Mouse (Mus musculus) embryonic fibroblast, embryonic 13.5 days (primary cell): ENCODE data around the gene Frmd4a.

Experiments
- CTCF ChIP-seq: IDR thresholded peaks from 2 replicates; pipeline ENCODE4 v1.5.1; 2011; ENCODE audit warnings: mild to moderate bottlenecking, control low read depth, low read length, moderate library complexity, borderline replicate concordance; ENCODE audit not compliant: insufficient read depth
- POLR2A ChIP-seq: IDR thresholded peaks from 2 replicates; pipeline ENCODE4 v1.6.1; 2011; ENCODE audit warnings: low read depth, mild to moderate bottlenecking, control low read depth, low read length, moderate library complexity

DNA sequence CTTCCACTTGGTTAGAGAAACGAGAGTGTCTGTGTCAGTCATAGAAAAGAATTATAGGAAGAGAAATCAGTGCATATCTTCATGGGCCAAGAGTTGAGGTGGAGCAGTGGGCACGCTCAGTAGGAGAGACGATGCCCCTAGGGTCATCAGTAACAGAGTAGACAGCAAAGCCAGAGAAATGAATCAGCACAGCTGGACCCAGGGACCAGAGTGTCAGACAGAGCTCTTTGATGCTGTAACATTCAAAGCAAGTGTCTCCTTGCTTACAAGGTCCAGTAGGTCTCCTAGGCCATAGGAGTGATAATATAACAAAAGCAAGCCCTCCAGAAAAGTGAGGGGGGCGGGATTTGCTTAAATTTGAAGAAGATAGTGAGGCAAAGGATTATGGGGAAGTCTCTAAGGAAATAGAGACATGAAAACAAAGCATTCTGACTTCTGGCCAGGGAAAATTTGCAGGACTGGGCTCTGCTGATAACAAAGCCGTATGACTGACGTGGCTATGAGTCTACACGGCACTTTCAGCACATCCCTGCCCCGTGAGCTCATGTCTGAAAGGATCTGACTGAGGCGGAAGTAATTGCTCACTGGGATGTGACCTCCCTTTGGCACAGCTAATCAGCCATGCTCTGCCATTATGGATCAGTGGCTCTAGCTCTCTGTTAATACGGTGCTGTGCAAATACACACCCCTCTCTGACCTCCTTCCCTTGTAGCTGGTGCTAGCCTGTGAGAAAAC is 243.0 kb downstream of the Frmd4a start:
- TF ChIP-seq POLR2A, result no peak
- TF ChIP-seq CTCF, result no peak
